Comparison of ENCODE assay signal across 8 mouse cellular contexts in the genomic region with DNA sequence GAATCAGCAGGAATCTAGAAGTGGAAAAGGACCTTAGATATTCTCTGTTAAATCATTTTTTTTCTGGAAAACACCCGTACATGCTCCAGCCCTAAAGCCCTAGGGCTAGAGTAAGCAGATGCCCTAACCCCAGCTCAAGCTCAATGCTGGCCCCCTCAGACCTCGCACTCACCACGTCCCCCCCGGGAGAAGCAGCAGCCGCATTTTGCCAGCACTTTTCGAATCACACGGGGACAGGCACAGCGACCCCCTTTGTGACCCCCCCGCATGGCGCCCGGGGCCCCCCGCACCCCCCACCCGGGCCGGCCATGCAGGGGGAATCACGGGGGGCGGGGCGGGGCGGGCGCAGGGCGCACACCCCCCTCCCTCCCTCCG. TPM values are rescaled to one million over a fixed set of nuclear protein-coding genes. Genes with fewer than 3 reads are reported as not detected.
DNase-seq lines count a peak whose midpoint lies in the region; ATAC-seq and TF ChIP-seq lines count a peak whose summit lies in the region.

No protein-coding gene starts in this region.

- peak overlapping the region; percentile 86 for H3K9ac ChIP-seq in limb, embryonic 11.5 days (ENCODE audit: low read length)

- peak overlapping the region; percentile 66 for H3K4me2 ChIP-seq in limb, embryonic 11.5 days (ENCODE audit: low read depth, severe bottlenecking)

- peak; percentile 25; the same call in 1 of the 2 replicates for TF ChIP-seq POLR2A in embryonic fibroblast, embryonic 13.5 days (IDR thresholded peaks at IDR 0.05; ENCODE audit: low read depth, low read length)
- TF ChIP-seq POLR2A in small intestine, adult 2 months (IDR thresholded peaks at IDR 0.05; ENCODE audit: low read depth, low read length), result no peak

- no peak for TF ChIP-seq CTCF in layer of hippocampus, adult 2 months (conservative IDR thresholded peaks at IDR 0.05)
- no peak for TF ChIP-seq CTCF in embryonic fibroblast, embryonic 13.5 days (IDR thresholded peaks at IDR 0.05; ENCODE audit: borderline replicate concordance, insufficient read depth, low read length)
- TF ChIP-seq CTCF in small intestine, adult 2 months (IDR thresholded peaks at IDR 0.05; ENCODE audit: extremely low read depth, insufficient read length, insufficient replicate concordance, low read depth, low read length), result no peak

- peaks cover 7% of the 10 kb centered on the region; the same call in 1 of the 2 replicates for H3K36me3 ChIP-seq in limb, embryonic 11.5 days (ENCODE audit: control insufficient read depth, insufficient read depth, low read length)
- H3K36me3 ChIP-seq in small intestine, adult 2 months (ENCODE audit: control insufficient read depth, insufficient read depth, low read length), result no peaks in the 10 kb centered on the region

- ATAC-seq in limb, embryonic 11.5 days (ENCODE audit: insufficient number of reproducible peaks, low FRiP score, low TSS enrichment, low read depth), result no peak

- no peak for DNase-seq in layer of hippocampus, adult 2 months (ENCODE audit: low spot score in 2 of 2)
- DNase-seq in layer of hippocampus, adult 9-11 months, result no peak
- DNase-seq in limb, embryonic 11.5 days (ENCODE audit: low spot score), result no peak
- DNase-seq in adrenal gland, adult 8-10 months, result no peak
- DNase-seq in gastrocnemius, postnatal 25 days, result no peak
- no peak for DNase-seq in lung, adult 18-20 months

- H3K27me3 ChIP-seq in limb, embryonic 11.5 days (ENCODE audit: control insufficient read depth, insufficient read depth, low read length), result no peaks in the 10 kb centered on the region
- peaks cover 39% of the 10 kb centered on the region for H3K27me3 ChIP-seq in small intestine, adult 2 months (ENCODE audit: control insufficient read depth, insufficient read depth, low read length)

- peak overlapping the region; percentile 94 for H3K27ac ChIP-seq in layer of hippocampus, adult 2 months
- H3K27ac ChIP-seq in embryonic fibroblast, embryonic 13.5 days (ENCODE audit: insufficient read depth, low read length), result no peak overlapping the region
- peak overlapping the region; percentile 91; the same call in 1 of the 2 replicates for H3K27ac ChIP-seq in limb, embryonic 11.5 days (replicated peaks; ENCODE audit: low read depth, low read length)
- no peak overlapping the region for H3K27ac ChIP-seq in small intestine, adult 2 months (ENCODE audit: insufficient read depth, low read depth, low read length)

- peak overlapping the region; percentile 67 for H3K4me3 ChIP-seq in layer of hippocampus, adult 2 months
- peak overlapping the region; percentile 91 for H3K4me3 ChIP-seq in embryonic fibroblast, embryonic 13.5 days (ENCODE audit: insufficient read depth, low read length)
- H3K4me3 ChIP-seq in limb, embryonic 11.5 days (ENCODE audit: low read depth, low read length), result peak overlapping the region; percentile 81
- H3K4me3 ChIP-seq in small intestine, adult 2 months (ENCODE audit: low read depth, low read length), result peak overlapping the region; percentile 63

- no peaks in the 10 kb centered on the region for H3K9me3 ChIP-seq in limb, embryonic 11.5 days (ENCODE audit: control insufficient read depth, low read length)

- WGBS in limb, embryonic 11.5 days, result under 1% methylated on average over 16 of the region's 21 CpGs
- 3% methylated on average over 16 of the region's 21 CpGs for WGBS in small intestine, adult 2 months

- peaks cover 4% of the 10 kb centered on the region for H3K4me1 ChIP-seq in embryonic fibroblast, embryonic 13.5 days (ENCODE audit: control insufficient read depth, insufficient read depth, low read length)
- peaks cover 21% of the 10 kb centered on the region; the same call in 1 of the 2 replicates for H3K4me1 ChIP-seq in limb, embryonic 11.5 days (ENCODE audit: control insufficient read depth, insufficient read depth, low read length)
- peaks cover 8% of the 10 kb centered on the region; the same call in 1 of the 2 replicates for H3K4me1 ChIP-seq in small intestine, adult 2 months (ENCODE audit: control insufficient read depth, insufficient read depth, insufficient read length, low read length)

RNA-seq across cellular contexts. Expression of gene Arhgef25, which starts 1.8 kb away (rescaled TPM):
- 100 to 1,000 TPM; 395 to 408 TPM for total RNA-seq in layer of hippocampus, adult 2 months (2021)
- polyA plus RNA-seq in embryonic fibroblast, embryonic 13.5 days (2011; ENCODE audit: insufficient read length, low read depth, missing spikeins), result 187 TPM in 2 replicates
- 37.2 and 40.3 TPM in 2 replicates for polyA plus RNA-seq in limb, embryonic 11.5 days (2014; fragmentation: Nextera tagmentation; extraction: Ambion mirVana)
- polyA plus RNA-seq in small intestine, adult 2 months (2012; rRNA removed), result 8.8 and 10.4 TPM in 2 replicates
- 10 to 100 TPM; 24.8 to 52.1 (median 37.9) TPM for total RNA-seq in adrenal gland, adult 8-10 months (2022)
- 1 to 10 TPM; 8.7 to 9.3 TPM for total RNA-seq in gastrocnemius, postnatal 25 days (2021)

RNA-seq across cellular contexts. Expression of gene Dtx3, which starts 7.5 kb away (rescaled TPM):
- total RNA-seq in layer of hippocampus, adult 2 months (2021), result 100 to 1,000 TPM; 227 to 255 TPM
- polyA plus RNA-seq in embryonic fibroblast, embryonic 13.5 days (2011; ENCODE audit: insufficient read length, low read depth, missing spikeins), result 62.3 and 82.0 TPM in 2 replicates
- 138 TPM in 2 replicates for polyA plus RNA-seq in limb, embryonic 11.5 days (2014; fragmentation: Nextera tagmentation; extraction: Ambion mirVana)
- 24.0 and 35.3 TPM in 2 replicates for polyA plus RNA-seq in small intestine, adult 2 months (2012; rRNA removed)
- total RNA-seq in adrenal gland, adult 8-10 months (2022), result 100 to 1,000 TPM in 2 of 4 experiments, 10 to 100 TPM in 2; 61.1 to 158 (median 116) TPM
- total RNA-seq in gastrocnemius, postnatal 25 days (2021), result 10 to 100 TPM; 18.9 to 19.6 TPM

RNA-seq across cellular contexts. Expression of gene Slc26a10, which starts 7.6 kb away (rescaled TPM):
- total RNA-seq in layer of hippocampus, adult 2 months (2021), result 10 to 100 TPM; 21.9 to 25.4 TPM
- 2.2 and 2.8 TPM in 2 replicates for polyA plus RNA-seq in embryonic fibroblast, embryonic 13.5 days (2011; ENCODE audit: insufficient read length, low read depth, missing spikeins)
- 2.7 and 4.1 TPM in 2 replicates for polyA plus RNA-seq in limb, embryonic 11.5 days (2014; fragmentation: Nextera tagmentation; extraction: Ambion mirVana)
- 0.56 and 0.85 TPM in 2 replicates for polyA plus RNA-seq in small intestine, adult 2 months (2012; rRNA removed)
- total RNA-seq in adrenal gland, adult 8-10 months (2022), result 1 to 10 TPM in 1 of 4 experiments, under 1 TPM in 3; 0.21 to 2.3 (median 0.48) TPM
- 1 to 10 TPM; 3.3 to 6.5 TPM for total RNA-seq in gastrocnemius, postnatal 25 days (2021)

RNA-seq across cellular contexts. Expression of gene B4galnt1, which starts 23.0 kb away (rescaled TPM):
- 100 to 1,000 TPM; 116 to 123 TPM for total RNA-seq in layer of hippocampus, adult 2 months (2021)
- 28.3 and 39.3 TPM in 2 replicates for polyA plus RNA-seq in embryonic fibroblast, embryonic 13.5 days (2011; ENCODE audit: insufficient read length, low read depth, missing spikeins)
- 3.4 TPM in 2 replicates for polyA plus RNA-seq in limb, embryonic 11.5 days (2014; fragmentation: Nextera tagmentation; extraction: Ambion mirVana)
- polyA plus RNA-seq in small intestine, adult 2 months (2012; rRNA removed), result 228 and 484 TPM in 2 replicates
- total RNA-seq in adrenal gland, adult 8-10 months (2022), result 10 to 100 TPM in 2 of 4 experiments, 1 to 10 TPM in 2; 8.8 to 13.4 (median 11.1) TPM
- total RNA-seq in gastrocnemius, postnatal 25 days (2021), result under 1 TPM; 0.78 to 1.00 TPM

RNA-seq across cellular contexts. Expression of gene Pip4k2c, which starts 23.3 kb away (rescaled TPM):
- total RNA-seq in layer of hippocampus, adult 2 months (2021), result 10 to 100 TPM; 98.0 to 98.6 TPM
- polyA plus RNA-seq in embryonic fibroblast, embryonic 13.5 days (2011; ENCODE audit: insufficient read length, low read depth, missing spikeins), result 24.3 and 25.2 TPM in 2 replicates
- polyA plus RNA-seq in limb, embryonic 11.5 days (2014; fragmentation: Nextera tagmentation; extraction: Ambion mirVana), result 17.8 and 20.3 TPM in 2 replicates
- 13.8 and 31.4 TPM in 2 replicates for polyA plus RNA-seq in small intestine, adult 2 months (2012; rRNA removed)
- 10 to 100 TPM; 53.2 to 59.6 (median 57.1) TPM for total RNA-seq in adrenal gland, adult 8-10 months (2022)
- 1 to 10 TPM; 4.7 to 6.9 TPM for total RNA-seq in gastrocnemius, postnatal 25 days (2021)

Comparison
In these comparisons a context has a peak if more than half of its experiments do, and no peak if none do; other contexts are left out.
1. H3K27ac ChIP-seq: peak in layer of hippocampus, adult 2 months (single experiment) and limb, embryonic 11.5 days (single experiment); none in embryonic fibroblast, embryonic 13.5 days (single experiment) and small intestine, adult 2 months (single experiment).
2. RNA of gene Arhgef25, which starts 1.8 kb away (total RNA-seq): 395 to 408 TPM in layer of hippocampus, adult 2 months; 24.8 to 52.1 TPM in adrenal gland, adult 8-10 months and 8.7 to 9.3 TPM in gastrocnemius, postnatal 25 days; every median in the first group is over 4 times any median in the second.
3. Peak in every context shown above with its lines, with median percentiles within 50 percentile points of each other: H3K4me3 ChIP-seq.